Mouse (Mus musculus) limb, embryonic 14.5 days (tissue): Measurements from ENCODE around the gene Gng7. TPM values are rescaled to one million over a fixed set of nuclear protein-coding genes. Genes with fewer than 3 reads are reported as not detected.

Source experiments
- ATAC-seq: fragments of 200-750 bp; cut with Nextera tagmentation; 2 replicates; pipeline ENCODE4 v1.8.0; 2017; ENCODE audit warnings: low read depth, moderate number of reproducible peaks, moderate TSS enrichment; ENCODE audit not compliant: low FRiP score
- DNase-seq: peaks from one replicate; pipeline ENCODE4 v3.0.0-alpha.2; 2015; ENCODE audit warnings: low spot score
- H3K27ac ChIP-seq: fragments of 300-500 bp; sonication (generic); replicated peaks from 2 replicates; pipeline ENCODE4 v1.5.1; 2014; ENCODE audit warnings: low read depth, mild to moderate bottlenecking, low read length, moderate library complexity, mixed read lengths
- H3K27me3 ChIP-seq: fragments of 300-500 bp; sonication (generic); 2 replicates; pipeline ENCODE4 v1.6.1; 2014; ENCODE audit warnings: low read length, mixed read lengths; ENCODE audit not compliant: control insufficient read depth, insufficient read depth
- H3K36me3 ChIP-seq: fragments of 300-500 bp; sonication (generic); 2 replicates; pipeline ENCODE4 v1.6.1; 2014; ENCODE audit warnings: mild to moderate bottlenecking, low read length, moderate library complexity, mixed read lengths; ENCODE audit not compliant: control insufficient read depth, insufficient read depth
- H3K4me1 ChIP-seq: fragments of 300-500 bp; sonication (generic); 2 replicates; pipeline ENCODE4 v1.6.1; 2014; ENCODE audit warnings: antibody characterized with exemption, low read length, mixed read lengths; ENCODE audit not compliant: control insufficient read depth, insufficient read depth
- H3K4me2 ChIP-seq: fragments of 300-500 bp; sonication (generic); replicated peaks from 2 replicates; pipeline ENCODE4 v1.6.1; 2014; ENCODE audit warnings: low read depth, mild to moderate bottlenecking, low read length, moderate library complexity; ENCODE audit not compliant: severe bottlenecking
- H3K4me3 ChIP-seq: fragments of 300-500 bp; sonication (generic); replicated peaks from 2 replicates; pipeline ENCODE4 v1.5.1; 2014; ENCODE audit warnings: low read length
- H3K9ac ChIP-seq: fragments of 300-500 bp; sonication (generic); 2 replicates; pipeline ENCODE4 v1.6.1; 2014; ENCODE audit warnings: mild to moderate bottlenecking, low read depth, low read length, moderate library complexity; ENCODE audit not compliant: severe bottlenecking
- H3K9me3 ChIP-seq: fragments of 300-500 bp; sonication (generic); 2 replicates; pipeline ENCODE4 v1.6.1; 2016; ENCODE audit warnings: low read length; ENCODE audit not compliant: control insufficient read depth
- POLR2A ChIP-seq: fragments of 200-500 bp; IDR thresholded peaks from 2 replicates; pipeline ENCODE4 v1.8.0; 2012; ENCODE audit warnings: inconsistent platforms, mild to moderate bottlenecking, moderate library complexity, borderline replicate concordance; ENCODE audit not compliant: insufficient read depth, insufficient read length; ENCODE audit errors: extremely low read depth
- WGBS: fragments of 180-500 bp; shearing (Covaris S2); extraction: QIAGEN DNeasy Blood & Tissue Kit; methylation state at CpG from one replicate; pipeline ENCODE4 v1.1.7; 2014; 5-methylcytosine and 5-hydroxymethylcytosine counted together
- polyA plus RNA-seq, 2 experiments: library from polyadenylated mRNA; depleted of rRNA in 1 of 2; stranded (reverse) in 1 of 2; unstranded in 1 of 2; fragments of >200 nt; fragmentation: Nextera tagmentation in 1 of 2; extraction: Ambion mirVana in 1 of 2; gene quantifications; 2 replicates each; pipeline versions ENCODE4 v1.2.1 to v1.2.3; 2012 to 2014

Gng7 gene
- polyA plus RNA-seq, 2 experiments, result 6.5 to 7.9 TPM

GRCm38 (mm10) chr10:80909375-80910162, 105.2 kb downstream of the Gng7 start:
- no peak for DNase-seq
- 95% methylated on average over 22 of the region's 22 CpGs for whole genome bisulfite sequencing
- Histone ChIP-seq H3K4me1 (no peaks in the 10 kb centered on the region), H3K27ac (no peak overlapping the region), H3K27me3 (no peaks in the 10 kb centered on the region), H3K9ac (no peak overlapping the region), H3K36me3 (peaks cover 67% of the 10 kb centered on the region), H3K4me2 (no peak overlapping the region), H3K9me3 (no peaks in the 10 kb centered on the region), H3K4me3 (no peak overlapping the region)
- no peak for TF ChIP-seq POLR2A
- ATAC-seq, result no peak

DNA sequence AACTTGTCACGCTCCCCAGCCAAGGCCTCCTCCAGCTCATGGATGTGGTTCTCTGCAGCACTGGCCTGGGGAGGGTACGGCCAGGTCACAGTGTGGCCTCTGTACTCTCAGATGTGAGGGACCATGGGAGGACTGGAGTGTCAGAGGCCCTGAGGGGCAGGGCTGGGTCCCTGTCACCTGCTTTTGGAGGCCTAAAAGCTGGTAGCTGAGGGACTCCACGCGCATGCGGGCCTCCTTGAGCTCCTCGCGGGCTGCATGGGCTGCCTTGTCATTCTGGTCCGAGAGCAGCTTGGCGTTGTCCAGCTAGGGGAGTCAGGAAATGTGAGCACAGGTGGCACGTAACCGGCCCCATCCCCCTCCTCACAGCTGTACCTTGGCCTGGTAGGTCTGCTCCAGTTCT, 110.0 kb downstream of the Gng7 start:
- no peak for TF ChIP-seq POLR2A
- H3K36me3 ChIP-seq, result peaks cover 65% of the 10 kb centered on the region

DNA sequence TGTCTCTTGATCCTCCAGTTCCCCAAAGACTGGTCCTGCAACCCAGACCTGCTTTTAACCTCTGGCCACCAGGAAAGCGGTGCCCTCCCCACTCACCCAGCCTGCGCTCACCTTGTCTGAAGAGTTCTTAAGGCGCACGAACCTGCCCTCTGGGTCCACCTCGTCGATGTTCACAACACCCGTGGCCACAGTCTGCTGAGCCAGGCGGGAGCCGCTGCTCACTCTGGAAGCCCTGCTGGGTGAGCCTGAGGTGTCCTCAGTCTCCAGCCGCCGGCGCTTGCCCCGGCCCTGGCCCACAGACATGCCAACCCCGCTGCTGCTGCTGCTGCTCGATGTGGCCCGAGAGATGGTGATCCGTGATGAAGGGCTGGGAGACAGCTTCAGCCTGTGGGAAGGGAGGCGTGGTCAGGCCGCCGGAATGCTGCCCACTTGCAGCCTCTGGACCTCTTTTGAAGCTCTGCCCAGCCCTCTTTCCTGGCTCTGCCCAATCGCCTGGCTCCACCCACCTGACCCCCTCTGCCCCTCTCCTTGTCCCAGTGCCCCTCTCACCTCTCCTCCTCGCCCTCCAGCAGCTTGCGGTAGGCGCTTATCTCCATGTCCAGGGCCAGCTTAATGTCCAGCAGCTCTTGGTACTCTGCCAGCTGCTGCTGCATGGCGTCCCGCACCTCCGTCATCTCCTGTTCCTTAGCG, 110.6 kb downstream of the Gng7 start:
- DNase-seq (no peak), ATAC-seq (no peak)
- H3K4me2 ChIP-seq, result no peak overlapping the region
- no peaks in the 10 kb centered on the region for H3K27me3 ChIP-seq
- WGBS, result 87% methylated on average over 27 of the region's 28 CpGs
- no peak for TF ChIP-seq POLR2A
- no peak overlapping the region for H3K4me3 ChIP-seq
- H3K9ac ChIP-seq, result no peak overlapping the region
- no peak overlapping the region for H3K27ac ChIP-seq
- H3K36me3 ChIP-seq, result peaks cover 61% of the 10 kb centered on the region
- no peaks in the 10 kb centered on the region for H3K9me3 ChIP-seq
- peaks cover 8% of the 10 kb centered on the region for H3K4me1 ChIP-seq

More for the DNA sequence above, 110.0 kb downstream of the Gng7 start:
- DNase-seq, result no peak
- Histone ChIP-seq H3K4me3 (no peak overlapping the region), H3K9me3 (no peaks in the 10 kb centered on the region), H3K4me1 (peaks cover 3% of the 10 kb centered on the region), H3K27me3 (no peaks in the 10 kb centered on the region), H3K27ac (no peak overlapping the region), H3K4me2 (no peak overlapping the region), H3K9ac (no peak overlapping the region)
- WGBS, result 93% methylated on average over 8 of the region's 11 CpGs
- no peak for ATAC-seq

DNA sequence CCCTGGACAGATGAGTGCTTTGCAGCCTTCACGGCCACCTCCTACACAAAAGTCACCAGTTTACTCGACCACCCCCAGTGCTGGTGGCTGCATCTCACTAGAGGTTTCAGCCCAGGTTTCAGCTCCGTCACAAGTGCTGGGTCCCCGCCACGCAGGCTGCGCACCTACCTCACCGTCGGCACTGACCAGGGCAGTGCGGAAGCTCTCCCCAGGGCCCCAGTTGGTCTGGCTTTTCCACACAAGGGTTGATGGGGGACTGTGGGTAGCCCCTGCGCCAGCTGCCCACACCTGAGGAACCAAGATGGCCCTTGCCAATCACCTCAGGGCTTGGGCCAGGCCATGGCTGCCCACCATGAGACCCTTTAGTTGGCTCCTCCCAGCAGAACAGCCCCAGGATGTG, 111.5 kb downstream of the Gng7 start:
- no peak for TF ChIP-seq POLR2A
- no peak overlapping the region for H3K27ac ChIP-seq
- peaks cover 62% of the 10 kb centered on the region for H3K36me3 ChIP-seq
- no peaks in the 10 kb centered on the region for H3K27me3 ChIP-seq
- DNase-seq (no peak), ATAC-seq (no peak)
- no peak overlapping the region for H3K9ac ChIP-seq
- no peak overlapping the region for H3K4me2 ChIP-seq
- H3K4me1 ChIP-seq, result peaks cover 10% of the 10 kb centered on the region
- no peaks in the 10 kb centered on the region for H3K9me3 ChIP-seq
- WGBS, result 92% methylated on average over 10 of the region's 10 CpGs
- no peak overlapping the region for H3K4me3 ChIP-seq

DNA sequence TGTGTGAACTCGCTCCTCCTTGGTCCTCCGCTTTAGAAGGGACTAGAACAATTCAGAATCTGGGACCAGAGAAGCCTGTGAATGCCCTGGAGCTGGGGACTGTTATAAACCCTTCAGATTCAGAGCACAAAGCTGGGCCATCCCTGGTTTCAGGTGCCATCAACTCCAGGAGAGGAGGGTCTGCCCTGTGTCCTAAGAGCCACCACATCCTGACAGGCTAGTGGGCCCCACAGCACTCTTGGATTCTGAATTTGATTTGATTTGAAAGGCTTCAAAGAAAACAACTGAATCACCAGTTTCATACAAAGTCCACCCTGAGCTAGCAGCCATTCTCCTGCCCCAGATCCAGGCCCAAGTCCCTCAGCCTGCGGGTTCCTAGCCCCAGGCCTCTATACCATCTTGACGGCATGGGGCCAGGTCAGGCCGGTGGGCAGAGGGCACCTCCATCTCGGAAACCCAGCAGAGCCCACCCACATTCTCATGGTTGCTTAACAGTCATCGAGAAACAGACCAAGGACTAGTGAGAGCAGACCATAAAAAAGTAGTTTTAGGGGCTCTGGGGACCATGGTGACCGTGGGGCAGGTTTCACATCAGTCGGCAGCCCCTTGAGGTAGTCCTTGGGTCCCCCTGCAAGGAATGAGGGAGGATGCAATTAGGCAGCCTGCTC, 112.3 kb downstream of the Gng7 start:
- H3K9ac ChIP-seq, result no peak overlapping the region
- H3K27me3 ChIP-seq, result no peaks in the 10 kb centered on the region
- no peak overlapping the region for H3K4me3 ChIP-seq
- no peaks in the 10 kb centered on the region for H3K9me3 ChIP-seq
- WGBS, result 93% methylated on average over 9 of the region's 9 CpGs
- TF ChIP-seq POLR2A, result no peak
- ATAC-seq (no peak), DNase-seq (no peak)
- H3K4me1 ChIP-seq, result peaks cover 10% of the 10 kb centered on the region
- no peak overlapping the region for H3K27ac ChIP-seq
- no peak overlapping the region for H3K4me2 ChIP-seq
- peaks cover 54% of the 10 kb centered on the region for H3K36me3 ChIP-seq
